Mouse (Mus musculus) cerebral cortex, adult 2 months (tissue): Measurements from ENCODE around the gene Syt16.

ENCODE experiments used
- WGBS: fragments of 180-500 bp; shearing (Covaris S2); methylation state at CpG from one replicate; pipeline ENCODE4 v1.1.7; 2018; 5-methylcytosine and 5-hydroxymethylcytosine counted together

The Syt16 gene

GRCm38 (mm10) chr12:74014739-74015270, 17.3 kb downstream of the Syt16 start:
- WGBS: 60% methylated on average over 7 of the region's 7 CpGs

GRCm38 (mm10) chr12:74015491-74015890, 18.0 kb downstream of the Syt16 start:
- WGBS: 65% methylated on average over 5 of the region's 5 CpGs

- WGBS: 52% methylated on average over 5 of the region's 5 CpGs
Observed at GRCm38 (mm10) chr12:74023260-74023659, 25.8 kb downstream of the Syt16 start.

DNA sequence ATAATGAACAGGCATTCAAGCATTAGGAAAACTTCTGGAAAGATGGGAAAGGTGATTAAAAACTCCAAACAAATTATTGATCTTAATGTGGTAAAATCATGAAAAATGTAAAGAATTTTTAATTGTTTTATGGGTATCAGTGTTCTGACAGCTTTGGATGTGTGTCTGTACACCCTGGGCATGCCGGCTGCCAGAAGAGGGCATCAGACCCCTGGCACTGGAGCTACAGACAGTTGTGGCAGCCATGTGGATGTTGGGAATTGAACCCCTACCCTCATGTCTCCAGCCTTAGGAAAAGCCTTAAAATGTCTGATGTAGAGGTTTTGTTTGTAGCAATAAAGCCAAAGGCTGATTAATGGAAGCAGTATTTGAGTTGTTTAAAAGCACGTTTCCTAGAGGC, 27.5 kb downstream of the Syt16 start:
- WGBS: 91% methylated on average over 2 of the region's 2 CpGs

GRCm38 (mm10) chr12:74043225-74043624, 45.8 kb downstream of the Syt16 start:
- WGBS: 88% methylated on average over 5 of the region's 5 CpGs

GRCm38 (mm10) chr12:74043755-74044154, 46.3 kb downstream of the Syt16 start:
- WGBS: 20% methylated on average over 6 of the region's 6 CpGs

DNA sequence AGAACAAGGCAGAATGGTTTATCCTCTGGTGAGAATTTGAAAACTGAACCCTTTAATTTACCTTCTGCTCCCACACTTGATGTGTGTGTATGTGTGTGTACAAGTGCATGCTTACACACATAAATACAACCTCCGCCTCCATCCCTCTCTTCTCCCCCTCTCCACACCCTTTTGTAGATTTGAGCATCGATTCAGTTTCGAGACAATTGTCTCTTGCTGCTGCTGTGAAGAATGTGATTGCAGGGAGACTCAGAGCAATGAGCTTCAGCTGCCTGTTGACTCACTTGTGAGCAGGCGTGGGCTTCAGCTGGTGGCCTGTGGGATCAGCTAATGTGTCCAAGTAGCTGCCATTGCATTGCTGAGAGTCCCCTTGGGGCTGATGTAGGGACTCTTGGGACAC, 46.8 kb downstream of the Syt16 start:
- WGBS: 55% methylated on average over 4 of the region's 4 CpGs

- 31% methylated on average over 12 of the region's 12 CpGs for WGBS
Observed at GRCm38 (mm10) chr12:74055336-74055931, 58.0 kb downstream of the Syt16 start.

- WGBS: 60% methylated on average over 2 of the region's 2 CpGs
Observed at GRCm38 (mm10) chr12:74056162-74056561, 58.7 kb downstream of the Syt16 start.

- WGBS: 62% methylated on average over 1 of the region's 1 CpGs
Observed at GRCm38 (mm10) chr12:74062547-74062946, 65.1 kb downstream of the Syt16 start.

- WGBS: 86% methylated on average over 1 of the region's 1 CpGs
Observed at GRCm38 (mm10) chr12:74068912-74069311, 71.5 kb downstream of the Syt16 start.

GRCm38 (mm10) chr12:74075590-74075989, 78.1 kb downstream of the Syt16 start:
- 54% methylated on average over 3 of the region's 3 CpGs for WGBS

DNA sequence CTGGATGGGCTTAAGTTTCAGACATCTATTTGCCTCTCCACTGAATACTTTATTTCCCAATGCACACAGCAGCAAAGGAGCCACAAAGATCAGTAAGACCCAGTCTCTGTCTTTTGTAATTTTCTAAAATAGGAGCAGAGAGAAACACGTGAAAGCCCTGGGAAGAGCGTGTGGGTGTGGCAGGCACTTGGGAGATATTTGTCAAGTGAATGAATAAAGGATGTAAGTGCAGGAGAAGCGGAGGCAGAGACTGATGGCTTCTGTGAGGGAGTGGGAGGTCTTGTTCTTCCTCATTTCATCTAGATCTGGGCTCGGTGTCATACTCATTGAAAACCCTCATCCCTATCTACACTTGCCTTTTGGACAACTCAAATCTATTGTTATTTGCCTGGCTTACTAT, 78.6 kb downstream of the Syt16 start:
- WGBS: 29% methylated on average over 4 of the region's 4 CpGs

- WGBS: 66% methylated on average over 3 of the region's 3 CpGs
Observed at GRCm38 (mm10) chr12:74081122-74081521, 83.7 kb downstream of the Syt16 start.

DNA sequence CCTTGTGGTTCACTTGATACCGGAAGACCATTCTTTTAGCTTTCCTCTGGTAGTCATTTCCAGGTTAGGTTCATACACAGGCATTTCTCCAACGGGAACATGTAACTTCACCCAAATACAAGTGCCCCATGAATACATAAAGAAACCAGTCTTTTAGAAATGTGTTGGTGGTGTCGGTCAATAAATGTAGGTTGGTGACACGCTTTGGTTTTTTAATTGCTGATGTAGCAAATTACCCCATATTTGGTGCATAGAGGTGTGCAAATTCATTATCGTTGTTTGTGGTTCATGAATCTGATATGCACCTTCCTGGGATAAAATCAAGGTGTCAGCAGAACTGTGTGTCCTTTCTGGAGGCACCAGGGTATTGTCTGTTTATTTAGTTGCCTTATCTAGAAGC, 86.9 kb downstream of the Syt16 start:
- WGBS: 92% methylated on average over 5 of the region's 5 CpGs

DNA sequence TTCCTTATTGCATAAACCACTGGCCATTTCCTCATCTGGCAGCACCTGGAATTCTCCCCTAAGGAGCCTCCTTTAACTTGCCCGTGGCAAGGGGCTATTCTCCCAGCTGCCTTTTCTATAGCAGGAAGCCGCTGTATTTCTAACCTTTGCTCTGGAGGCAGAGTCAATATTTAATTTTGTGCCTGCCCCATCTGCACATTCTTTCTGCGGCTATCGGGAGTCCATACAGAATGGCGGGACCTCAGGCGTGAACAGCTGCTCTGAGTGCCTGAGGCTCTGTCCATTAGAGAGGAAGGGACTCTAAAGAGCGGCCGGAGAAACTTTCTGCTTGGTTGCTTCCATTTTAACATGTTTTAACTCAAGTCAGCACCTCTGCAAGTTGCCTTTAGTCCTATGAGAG, 89.6 kb downstream of the Syt16 start:
- WGBS: 83% methylated on average over 8 of the region's 8 CpGs

DNA sequence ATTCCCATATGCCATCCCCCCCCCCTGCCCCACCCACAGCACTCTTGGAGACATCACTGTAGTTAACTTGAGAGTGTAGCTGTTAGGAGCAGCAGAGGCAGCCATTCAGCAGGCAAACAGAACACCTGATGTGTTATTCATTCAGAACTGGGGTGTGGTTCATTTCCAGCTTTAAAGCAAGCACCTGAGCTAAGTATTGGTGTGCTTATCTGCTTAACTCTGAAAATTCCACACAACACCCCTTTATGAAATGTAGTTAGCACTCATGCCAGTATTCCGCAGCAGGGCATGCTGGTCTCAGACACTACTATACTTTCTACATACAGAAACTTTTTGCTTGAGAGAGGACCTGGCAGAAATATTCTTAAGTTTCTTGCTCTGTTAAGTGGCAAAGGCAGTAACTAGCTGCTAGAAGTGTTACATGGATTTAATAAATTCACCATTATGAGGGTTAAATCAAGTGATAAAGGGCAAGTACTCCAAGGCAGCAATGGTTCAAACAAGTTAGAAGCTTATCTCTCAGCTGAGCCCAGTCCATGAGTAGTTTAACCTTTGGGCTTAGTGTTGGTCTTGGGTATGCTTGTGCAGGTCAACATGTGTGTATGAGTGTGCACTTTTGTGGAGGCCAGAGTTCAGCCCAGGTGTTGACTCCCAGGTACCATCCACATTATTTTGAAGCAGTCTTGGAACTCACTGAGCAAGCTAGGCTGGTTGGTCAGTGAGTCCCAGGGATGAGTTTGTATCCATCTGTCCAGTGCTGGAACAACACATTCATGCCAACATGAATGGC, 92.1 kb downstream of the Syt16 start:
- 100% methylated on average over 1 of the region's 1 CpGs for WGBS

GRCm38 (mm10) chr12:74092546-74092945, 95.1 kb downstream of the Syt16 start:
- 54% methylated on average over 5 of the region's 5 CpGs for WGBS

GRCm38 (mm10) chr12:74093110-74093509, 95.6 kb downstream of the Syt16 start:
- WGBS: 73% methylated on average over 8 of the region's 8 CpGs

DNA sequence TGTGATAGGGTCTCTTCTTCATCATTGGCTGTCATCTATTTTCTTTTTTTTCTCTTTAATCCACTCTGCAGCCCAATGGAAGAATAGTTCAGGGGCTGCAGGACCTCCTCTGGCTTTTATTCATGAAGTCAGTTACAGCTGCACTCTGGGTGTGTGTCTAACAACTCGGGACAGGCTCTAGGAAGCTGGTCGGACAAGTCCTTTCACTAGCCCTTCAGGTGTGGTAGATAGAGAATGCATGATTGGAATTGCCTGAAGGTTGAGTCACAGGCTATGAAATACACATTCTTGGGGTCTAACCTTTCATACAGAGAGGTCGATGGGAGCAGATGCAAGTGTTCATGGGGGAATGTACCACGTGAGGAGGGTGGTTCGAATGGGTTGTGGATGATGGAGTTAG, 97.2 kb downstream of the Syt16 start:
- WGBS: 90% methylated on average over 5 of the region's 5 CpGs

- 46% methylated on average over 8 of the region's 8 CpGs for WGBS
Observed at GRCm38 (mm10) chr12:74098572-74099290, 101.3 kb downstream of the Syt16 start.

DNA sequence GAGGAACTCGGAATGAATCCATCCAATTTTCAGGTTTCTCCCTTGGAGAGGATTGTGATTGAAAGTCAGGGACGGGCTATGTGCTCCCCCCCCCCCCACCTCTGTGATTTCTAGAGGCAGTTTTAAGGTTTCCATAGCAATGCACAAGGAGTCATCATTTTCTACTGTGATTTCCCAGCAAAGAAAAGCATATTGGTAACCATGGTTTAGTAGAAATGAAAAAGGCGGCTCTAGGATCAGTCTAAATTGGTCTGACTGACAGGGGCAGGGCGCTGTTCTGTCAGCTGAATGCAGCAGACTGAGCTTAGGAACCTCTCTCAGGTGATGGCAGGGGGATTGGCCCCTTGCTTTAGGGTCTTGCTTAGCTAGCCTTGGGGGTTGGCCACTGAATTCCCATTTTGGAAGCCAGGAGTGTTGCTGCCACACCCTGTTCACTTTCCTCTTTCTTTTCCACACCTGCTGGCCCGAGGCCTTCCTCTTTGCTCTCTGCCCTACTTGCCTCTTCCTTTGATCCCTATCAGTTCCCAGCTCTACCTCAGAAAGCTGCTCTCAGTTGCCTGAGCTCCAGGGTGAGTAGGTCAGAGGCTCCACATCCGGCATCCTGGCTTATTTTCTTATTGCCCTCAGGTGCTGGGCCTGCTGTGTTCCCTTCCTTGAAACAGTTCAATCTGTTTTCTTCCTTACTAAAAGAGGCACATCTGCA, 108.5 kb downstream of the Syt16 start:
- 58% methylated on average over 6 of the region's 6 CpGs for WGBS
